Mouse (Mus musculus) liver, embryonic 11.5 days (tissue): ENCODE results near the gene Tenm3. TPM values are rescaled to one million over a fixed set of nuclear protein-coding genes. Genes with fewer than 3 reads are reported as not detected.

Experiments
- ATAC-seq: fragments of 200-750 bp; cut with Nextera tagmentation; replicated peaks from 2 replicates; pipeline ENCODE4 v1.8.0; 2017; ENCODE audit warnings: moderate number of reproducible peaks, mild to moderate bottlenecking, moderate TSS enrichment, moderate library complexity; ENCODE audit not compliant: low FRiP score
- DNase-seq: peaks from one replicate; pipeline ENCODE4 v3.0.0-alpha.2; 2017; ENCODE audit warnings: low spot score
- H3K27ac ChIP-seq: fragments of 300-500 bp; sonication (generic); 2 replicates; pipeline ENCODE4 v1.5.1; 2014; ENCODE audit warnings: mild to moderate bottlenecking, low read depth, low read length, control low read depth
- H3K27me3 ChIP-seq: fragments of 300-500 bp; sonication (generic); replicated peaks from 2 replicates; pipeline ENCODE4 v1.6.1; 2014; ENCODE audit warnings: low read length, mixed read lengths; ENCODE audit not compliant: control insufficient read depth, insufficient read depth
- H3K36me3 ChIP-seq: fragments of 300-500 bp; sonication (generic); 2 replicates; pipeline ENCODE4 v1.6.1; 2014; ENCODE audit warnings: mild to moderate bottlenecking, low read length, moderate library complexity, mixed read lengths; ENCODE audit not compliant: control insufficient read depth, insufficient read depth
- H3K4me1 ChIP-seq: fragments of 300-500 bp; sonication (generic); replicated peaks from 2 replicates; pipeline ENCODE4 v1.6.1; 2014; ENCODE audit warnings: low read length, mixed read lengths; ENCODE audit not compliant: control insufficient read depth, insufficient read depth
- H3K4me2 ChIP-seq: fragments of 300-500 bp; sonication (generic); 2 replicates; pipeline ENCODE4 v1.6.1; 2014; ENCODE audit warnings: mild to moderate bottlenecking, control low read depth, moderate library complexity
- H3K4me3 ChIP-seq: fragments of 300-500 bp; sonication (generic); 2 replicates; pipeline ENCODE4 v1.5.1; 2014; ENCODE audit warnings: low read depth, low read length, control low read depth
- H3K9ac ChIP-seq: fragments of 300-500 bp; sonication (generic); 2 replicates; pipeline ENCODE4 v1.6.1; 2014; ENCODE audit warnings: low read depth, low read length, control low read depth
- H3K9me3 ChIP-seq: fragments of 300-500 bp; sonication (generic); 2 replicates; pipeline ENCODE4 v1.6.1; 2016; ENCODE audit warnings: low read length, inconsistent platforms, mixed read lengths; ENCODE audit not compliant: control insufficient read depth
- WGBS: fragments of 180-500 bp; shearing (Covaris S2); extraction: QIAGEN DNeasy Blood & Tissue Kit; methylation state at CpG from one replicate; pipeline ENCODE4 v1.1.7; 2014; 5-methylcytosine and 5-hydroxymethylcytosine counted together
- polyA plus RNA-seq: library from polyadenylated mRNA; unstranded; fragments of >200 nt; fragmentation: Nextera tagmentation; extraction: Ambion mirVana; gene quantifications from 2 replicates; pipeline ENCODE4 v1.2.1, GENCODE M21; 2014

The Tenm3 gene
- polyA plus RNA-seq, 1 experiment from 2014 or later: 13.6 TPM

DNA sequence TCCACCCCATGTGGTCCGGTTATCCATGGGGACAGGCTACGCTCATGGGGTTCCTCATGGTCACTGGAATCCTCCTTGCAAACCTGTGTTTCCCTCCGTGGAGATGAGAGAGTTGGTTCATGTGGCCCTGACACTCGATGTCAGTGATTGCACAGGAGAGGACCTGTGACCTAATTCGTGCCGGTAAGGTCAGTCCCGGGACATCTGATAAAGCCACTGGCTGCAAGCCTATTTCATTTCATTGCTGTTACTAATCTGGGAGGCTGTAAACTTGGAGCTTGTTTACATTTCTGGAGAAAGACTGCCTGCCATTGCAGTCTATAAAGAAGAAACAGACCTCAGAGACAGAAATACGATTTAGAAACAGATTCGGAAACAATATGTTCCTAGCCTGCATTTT, 155.6 kb downstream of the Tenm3 start:
- no peaks in the 10 kb centered on the region for H3K9me3 ChIP-seq
- H3K27me3 ChIP-seq: no peaks in the 10 kb centered on the region
- WGBS: 51% methylated on average over 9 of the region's 9 CpGs
- no peak overlapping the region for H3K9ac ChIP-seq
- H3K27ac ChIP-seq: no peak overlapping the region
- no peak overlapping the region for H3K4me2 ChIP-seq
- no peak for DNase-seq
- no peaks in the 10 kb centered on the region for H3K36me3 ChIP-seq
- no peak for ATAC-seq
- no peak overlapping the region for H3K4me3 ChIP-seq
- H3K4me1 ChIP-seq: no peaks in the 10 kb centered on the region

DNA sequence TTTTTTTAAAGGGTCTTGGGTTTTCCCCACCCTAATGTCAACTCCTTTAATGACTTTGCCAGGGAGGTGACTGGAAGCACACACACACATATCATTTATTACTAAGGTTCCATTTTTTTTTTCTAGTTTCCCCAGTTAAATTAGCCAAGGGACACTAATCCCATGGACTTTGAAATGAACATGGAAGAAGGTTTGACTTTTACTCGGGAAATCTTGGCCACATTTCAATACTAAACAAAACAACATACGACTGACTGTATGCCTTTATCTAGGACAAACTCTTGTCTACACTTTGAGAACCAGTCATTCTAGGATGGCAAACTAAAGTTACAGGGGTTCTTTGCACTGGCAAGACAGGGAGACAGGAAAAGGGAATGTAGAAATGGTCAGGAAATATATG, 170.3 kb downstream of the Tenm3 start:
- WGBS: 72% methylated on average over 2 of the region's 2 CpGs

DNA sequence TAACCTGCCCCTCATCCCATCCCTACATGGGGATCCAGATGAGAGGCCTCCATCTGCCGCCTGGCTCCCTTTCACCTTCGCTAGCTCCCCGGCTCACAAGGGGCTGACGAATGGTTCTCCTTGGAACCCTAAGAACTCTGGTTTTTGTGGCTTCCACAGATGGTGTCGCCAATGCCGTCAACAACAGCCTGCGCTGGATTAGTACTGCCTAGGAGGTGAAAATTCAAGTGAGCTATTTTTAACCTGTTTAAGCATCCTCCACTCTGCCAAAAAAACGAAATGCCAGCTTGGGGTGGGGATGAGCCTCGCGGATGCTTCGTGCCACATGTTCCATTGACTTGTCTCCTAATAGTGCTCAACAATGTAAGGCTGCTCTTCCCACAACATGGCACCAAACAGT, 171.3 kb downstream of the Tenm3 start:
- Histone ChIP-seq H3K4me1 (no peaks in the 10 kb centered on the region), H3K36me3 (no peaks in the 10 kb centered on the region), H3K4me3 (no peak overlapping the region), H3K27me3 (no peaks in the 10 kb centered on the region), H3K9ac (no peak overlapping the region), H3K27ac (no peak overlapping the region), H3K9me3 (no peaks in the 10 kb centered on the region), H3K4me2 (no peak overlapping the region)
- WGBS: 90% methylated on average over 11 of the region's 11 CpGs
- DNase-seq: no peak
- no peak for ATAC-seq

More for the DNA sequence above, 170.3 kb downstream of the Tenm3 start:
- DNase-seq (no peak), ATAC-seq (no peak)
- no peak overlapping the region for H3K9ac ChIP-seq
- H3K4me3 ChIP-seq: no peak overlapping the region
- H3K36me3 ChIP-seq: no peaks in the 10 kb centered on the region
- no peaks in the 10 kb centered on the region for H3K27me3 ChIP-seq
- H3K4me2 ChIP-seq: no peak overlapping the region
- H3K4me1 ChIP-seq: no peaks in the 10 kb centered on the region
- H3K27ac ChIP-seq: no peak overlapping the region
- no peaks in the 10 kb centered on the region for H3K9me3 ChIP-seq

DNA sequence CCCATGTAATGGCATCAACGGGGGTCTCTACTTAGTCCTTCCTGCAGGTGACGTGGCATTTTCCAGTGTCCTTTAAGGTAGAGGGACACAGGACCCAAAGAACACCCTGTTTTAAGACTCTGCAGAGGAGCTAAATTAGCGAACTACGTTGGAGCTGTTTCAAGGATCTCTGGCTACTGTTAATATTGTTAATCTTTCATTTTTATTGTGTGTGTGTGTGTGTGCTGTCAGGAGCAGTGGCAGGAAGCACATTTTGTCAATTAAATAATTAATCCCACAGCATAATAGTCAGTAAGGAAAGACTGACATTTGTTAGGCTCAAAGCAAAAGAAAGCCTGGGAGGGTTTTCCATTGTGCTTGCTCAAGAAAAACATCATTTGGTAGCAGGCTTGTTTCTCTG, 172.4 kb downstream of the Tenm3 start:
- Histone ChIP-seq H3K4me2 (no peak overlapping the region), H3K4me3 (no peak overlapping the region), H3K27me3 (no peaks in the 10 kb centered on the region), H3K4me1 (no peaks in the 10 kb centered on the region), H3K27ac (no peak overlapping the region), H3K9ac (no peak overlapping the region), H3K36me3 (no peaks in the 10 kb centered on the region), H3K9me3 (no peaks in the 10 kb centered on the region)
- DNase-seq (no peak), ATAC-seq (no peak)
- 81% methylated on average over 4 of the region's 4 CpGs for WGBS

DNA sequence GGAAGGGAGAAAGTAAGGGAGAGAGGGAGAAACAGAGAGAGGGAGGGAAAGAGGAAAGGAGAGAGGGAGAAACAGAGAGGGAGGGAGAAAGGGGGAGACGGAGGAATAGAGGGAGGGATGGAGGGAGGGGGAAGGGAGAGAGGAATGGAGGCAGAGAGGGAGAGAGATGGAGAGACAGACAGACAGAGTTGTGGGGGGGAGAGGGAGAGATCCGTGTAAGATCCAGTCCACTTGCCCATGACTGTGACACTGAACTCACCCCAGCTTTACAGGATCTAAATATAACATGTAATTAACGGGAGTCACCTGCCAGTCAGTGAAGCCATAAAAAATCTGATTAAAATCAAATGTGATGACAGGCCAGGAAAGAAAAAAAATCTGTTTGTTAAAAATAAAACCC, 172.9 kb downstream of the Tenm3 start:
- no peak overlapping the region for H3K27ac ChIP-seq
- H3K9me3 ChIP-seq: no peaks in the 10 kb centered on the region
- H3K4me2 ChIP-seq: no peak overlapping the region
- H3K27me3 ChIP-seq: no peaks in the 10 kb centered on the region
- no peaks in the 10 kb centered on the region for H3K4me1 ChIP-seq
- H3K4me3 ChIP-seq: no peak overlapping the region
- H3K36me3 ChIP-seq: no peaks in the 10 kb centered on the region
- ATAC-seq (no peak), DNase-seq (no peak)
- WGBS: 57% methylated on average over 3 of the region's 3 CpGs
- H3K9ac ChIP-seq: no peak overlapping the region

DNA sequence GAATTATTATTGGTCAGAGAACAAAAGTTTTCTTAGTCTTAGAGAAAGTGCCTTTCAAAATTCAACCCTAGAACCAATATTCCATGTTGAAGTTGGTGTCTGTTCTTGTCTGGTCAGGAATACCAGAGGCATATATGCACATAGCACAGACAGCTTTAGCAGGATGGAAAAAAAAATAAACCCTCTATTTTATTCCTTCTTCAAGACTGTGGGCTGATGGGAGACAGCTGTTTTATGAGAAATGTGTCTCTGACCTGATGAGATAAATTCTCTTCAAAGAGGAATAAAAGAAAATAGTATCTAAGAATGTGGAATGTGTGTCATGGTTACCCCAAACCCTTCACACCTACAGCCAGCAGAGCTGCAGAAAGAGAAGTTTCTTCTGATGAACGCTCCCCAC, 173.4 kb downstream of the Tenm3 start:
- DNase-seq (no peak), ATAC-seq (no peak)
- Histone ChIP-seq H3K4me2 (no peak overlapping the region), H3K27me3 (no peaks in the 10 kb centered on the region), H3K9me3 (no peaks in the 10 kb centered on the region), H3K4me1 (no peaks in the 10 kb centered on the region), H3K27ac (no peak overlapping the region), H3K4me3 (no peak overlapping the region), H3K36me3 (no peaks in the 10 kb centered on the region), H3K9ac (no peak overlapping the region)
- WGBS: 57% methylated on average over 1 of the region's 1 CpGs

DNA sequence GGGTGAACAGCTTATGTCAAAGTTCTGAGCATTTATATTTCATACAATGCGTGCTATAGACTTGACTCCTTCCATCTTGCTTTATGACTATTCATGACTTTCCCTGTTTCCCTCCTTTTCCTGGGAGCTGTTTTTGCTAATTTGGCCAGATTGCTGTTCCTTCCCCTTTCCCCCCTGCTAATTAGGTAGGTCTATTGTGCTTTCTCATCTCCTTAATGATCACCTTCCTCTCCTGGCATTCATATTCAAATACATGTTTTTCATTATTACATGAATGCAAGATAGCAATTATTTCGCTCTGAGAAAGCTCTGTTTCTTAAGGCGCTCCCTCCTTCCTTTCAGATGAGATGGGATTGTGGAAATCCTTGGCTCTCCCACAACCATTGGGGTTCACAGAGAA, 178.6 kb downstream of the Tenm3 start:
- WGBS: 87% methylated on average over 3 of the region's 3 CpGs

DNA sequence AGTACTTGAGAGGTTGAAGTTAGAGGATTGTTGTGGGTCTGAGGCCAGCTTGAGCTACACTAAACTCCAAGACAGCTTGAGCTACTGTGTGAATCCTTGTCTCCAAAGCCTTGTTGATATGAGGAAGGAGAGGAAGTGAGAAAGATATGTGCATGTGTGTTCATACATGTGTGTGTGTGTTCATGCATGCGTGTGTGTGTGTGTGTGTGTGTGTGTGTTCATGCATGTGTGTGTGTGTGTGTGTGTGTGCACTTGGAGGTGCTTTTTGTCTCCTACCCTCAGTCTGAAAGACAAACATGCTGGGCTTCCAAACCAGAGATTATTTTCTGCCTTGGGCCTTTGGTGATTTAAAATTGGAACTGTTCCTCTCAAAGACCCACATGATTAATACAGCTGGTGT, 184.5 kb downstream of the Tenm3 start:
- H3K4me3 ChIP-seq: no peak overlapping the region
- DNase-seq (no peak), ATAC-seq (no peak)
- no peaks in the 10 kb centered on the region for H3K4me1 ChIP-seq
- no peak overlapping the region for H3K27ac ChIP-seq
- no peaks in the 10 kb centered on the region for H3K9me3 ChIP-seq
- H3K9ac ChIP-seq: no peak overlapping the region
- no peak overlapping the region for H3K4me2 ChIP-seq
- no peaks in the 10 kb centered on the region for H3K36me3 ChIP-seq
- WGBS: 65% methylated on average over 1 of the region's 1 CpGs
- H3K27me3 ChIP-seq: no peaks in the 10 kb centered on the region

More for the DNA sequence above, 178.6 kb downstream of the Tenm3 start:
- H3K36me3 ChIP-seq: no peaks in the 10 kb centered on the region
- H3K27me3 ChIP-seq: no peaks in the 10 kb centered on the region
- H3K4me3 ChIP-seq: no peak overlapping the region
- H3K4me2 ChIP-seq: no peak overlapping the region
- H3K9ac ChIP-seq: no peak overlapping the region
- DNase-seq (no peak), ATAC-seq (no peak)
- no peak overlapping the region for H3K27ac ChIP-seq
- no peaks in the 10 kb centered on the region for H3K9me3 ChIP-seq
- no peaks in the 10 kb centered on the region for H3K4me1 ChIP-seq

DNA sequence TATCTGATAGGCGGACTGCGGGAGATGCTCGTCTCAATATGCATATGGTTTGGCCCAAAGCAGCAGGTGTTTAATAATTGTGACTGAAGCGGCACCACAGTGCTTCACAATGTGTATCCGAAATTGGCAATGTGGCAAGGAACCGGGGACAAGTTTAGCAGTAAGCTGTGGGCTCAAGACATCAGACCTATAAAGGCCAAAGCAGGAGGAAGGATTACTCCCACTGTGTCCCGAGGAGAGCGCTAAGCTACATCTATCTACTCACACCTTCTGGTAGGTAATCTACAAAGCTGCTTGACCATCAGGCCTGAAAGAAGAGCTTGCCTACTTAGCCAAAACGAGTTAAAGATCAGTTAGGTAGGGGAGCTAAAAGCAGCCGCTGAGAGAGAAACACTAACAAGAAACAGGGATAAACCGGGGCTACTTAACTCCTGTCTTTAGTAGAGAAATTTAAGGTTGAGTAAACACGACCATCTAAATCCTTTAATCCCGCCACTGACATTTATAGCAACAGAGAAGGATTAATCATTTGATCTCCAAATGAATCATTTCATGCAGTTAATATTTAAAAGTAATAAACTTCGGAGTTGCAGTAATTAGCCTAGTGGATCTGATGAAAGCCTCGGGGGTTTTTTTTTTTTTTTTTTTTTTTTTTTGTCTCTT, 188.2 kb downstream of the Tenm3 start:
- no peaks in the 10 kb centered on the region for H3K9me3 ChIP-seq
- 59% methylated on average over 15 of the region's 15 CpGs for WGBS
- H3K4me2 ChIP-seq: no peak overlapping the region
- no peak for ATAC-seq
- H3K4me1 ChIP-seq: no peaks in the 10 kb centered on the region
- H3K4me3 ChIP-seq: no peak overlapping the region
- DNase-seq: no peak
- H3K36me3 ChIP-seq: no peaks in the 10 kb centered on the region
- H3K27ac ChIP-seq: no peak overlapping the region
- H3K27me3 ChIP-seq: no peaks in the 10 kb centered on the region
- H3K9ac ChIP-seq: no peak overlapping the region
